Mouse (Mus musculus): ENCODE results near the gene Olfr1277. TPM values are rescaled to one million over a fixed set of nuclear protein-coding genes. Genes with fewer than 3 reads are reported as not detected.

The Olfr1277 gene
- total and polyA plus RNA-seq, 3 experiments: 0.16 TPM; not detected in 2

DNA sequence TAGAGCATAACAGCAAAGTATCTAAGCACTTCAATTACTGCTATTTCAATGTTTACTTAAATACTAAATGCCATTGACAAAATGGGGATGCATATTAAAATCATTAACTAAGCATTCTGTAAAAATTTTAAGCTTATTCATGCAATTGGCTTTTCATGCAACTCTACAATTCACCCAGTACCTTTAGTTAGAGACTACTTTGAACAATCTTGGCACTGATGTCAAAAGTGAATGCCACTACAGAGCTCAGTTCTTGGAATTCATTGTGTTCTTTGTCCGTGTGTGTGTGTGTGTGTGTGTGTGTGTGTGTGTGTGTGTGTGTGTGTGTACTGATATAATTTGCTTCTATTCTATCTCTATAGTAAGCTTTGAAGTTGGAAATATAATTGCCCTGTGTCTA is 38.7 kb downstream of the Olfr1277 start, which contains the start of gene Olfr1275:
TSS of gene Olfr1275 (minus strand) at position 101 of the 400 bp plus-strand sequence.
- TF ChIP-seq POLR2AphosphoS5 (IDR thresholded peaks at IDR 0.05; ENCODE audit: insufficient replicate concordance, low read depth, low read length) (no peak), CTCF (IDR thresholded peaks at IDR 0.05; ENCODE audit: low read depth, low read length) (no peak), GATA1 (IDR thresholded peaks at IDR 0.05; ENCODE audit: borderline replicate concordance, low read length) (no peak), TAL1 (conservative IDR thresholded peaks at IDR 0.05; ENCODE audit: low read depth, low read length) (no peak), GATA2 (IDR thresholded peaks at IDR 0.05; ENCODE audit: borderline replicate concordance, low read depth, low read length) (no peak)
- ATAC-seq (ENCODE audit: extremely low read depth, insufficient number of reproducible peaks, low FRiP score, poor library complexity, severe bottlenecking): no peak
- Histone ChIP-seq H3K4me3 (ENCODE audit: low read depth, low read length) (no peak within 1 kb of the TSS), H3K27me3 (ENCODE audit: insufficient read depth, low read length) (no peaks in the 10 kb centered on the region), H3K36me3 (replicated peaks) (no peaks in the 10 kb centered on the region), H3K9me3 (replicated peaks) (no peaks in the 10 kb centered on the region), H3K4me1 (ENCODE audit: insufficient read depth, low read depth, low read length) (no peaks in the 10 kb centered on the region)
- no peak for DNase-seq (ENCODE audit: low spot score)

DNA sequence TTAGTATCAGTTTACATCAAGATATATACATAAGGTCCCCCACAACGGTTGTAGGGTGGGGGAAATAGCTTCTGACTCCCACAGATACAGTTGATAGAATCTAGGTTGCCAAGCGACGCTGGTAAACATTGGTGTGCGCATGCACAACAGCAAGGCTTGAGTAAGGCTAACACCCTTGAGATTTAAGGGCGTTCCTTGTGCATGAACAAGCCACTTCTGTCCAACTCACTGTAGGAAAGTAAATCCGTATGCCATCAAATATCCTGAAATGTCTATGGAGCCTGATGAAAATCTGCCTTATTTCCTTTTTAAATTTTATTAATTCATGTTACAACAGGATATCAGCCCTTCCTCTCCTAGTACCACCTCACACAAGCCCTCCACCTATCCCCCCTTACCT is 44.4 kb downstream of the Olfr1277 start, which contains the start of gene 4930430A15Rik:
TSS of gene 4930430A15Rik (minus strand) at position 101 of the 400 bp plus-strand sequence.
- no peak within 1 kb of the TSS for H3K4me3 ChIP-seq (ENCODE audit: low read depth, low read length)

More for the DNA sequence above, 44.4 kb downstream of the Olfr1277 start, which contains the start of gene 4930430A15Rik:
- Histone ChIP-seq H3K4me1 (ENCODE audit: insufficient read depth, low read depth, low read length) (no peaks in the 10 kb centered on the region), H3K36me3 (replicated peaks) (no peaks in the 10 kb centered on the region), H3K9me3 (replicated peaks) (no peaks in the 10 kb centered on the region), H3K27me3 (ENCODE audit: insufficient read depth, low read length) (no peaks in the 10 kb centered on the region)
- TF ChIP-seq TAL1 (conservative IDR thresholded peaks at IDR 0.05; ENCODE audit: low read depth, low read length) (no peak), POLR2AphosphoS5 (IDR thresholded peaks at IDR 0.05; ENCODE audit: insufficient replicate concordance, low read depth, low read length) (no peak), GATA2 (IDR thresholded peaks at IDR 0.05; ENCODE audit: borderline replicate concordance, low read depth, low read length) (no peak), GATA1 (IDR thresholded peaks at IDR 0.05; ENCODE audit: borderline replicate concordance, low read length) (no peak), CTCF (IDR thresholded peaks at IDR 0.05; ENCODE audit: low read depth, low read length) (no peak)
- no peak for DNase-seq (ENCODE audit: low spot score)
- no peak for ATAC-seq (ENCODE audit: extremely low read depth, insufficient number of reproducible peaks, low FRiP score, poor library complexity, severe bottlenecking)

Other genes with a start within 250 kb of the Olfr1277 start
- not detected in 2 replicates for gene Gm13941, start 168.1 kb downstream of the Olfr1277 start, total RNA-seq (2014; fragmentation: Nextera tagmentation)
- not detected in 2 replicates for gene Gm13941, start 168.1 kb downstream of the Olfr1277 start, total RNA-seq (2017)
- not detected in 2 replicates for gene Gm13941, start 168.1 kb downstream of the Olfr1277 start, polyA plus RNA-seq (2012)
- gene Gm15130, start 121.2 kb downstream of the Olfr1277 start, total RNA-seq (2014; fragmentation: Nextera tagmentation): not detected in 2 replicates
- not detected in 2 replicates for gene Gm15130, start 121.2 kb downstream of the Olfr1277 start, total RNA-seq (2017)
- gene Gm15130, start 121.2 kb downstream of the Olfr1277 start, polyA plus RNA-seq (2012): not detected in 2 replicates
- gene 4930430A15Rik, start 44.5 kb downstream of the Olfr1277 start, total RNA-seq (2014; fragmentation: Nextera tagmentation): not detected in 2 replicates
- 0.05 TPM in 1 of 2 replicates, not detected in the other for gene 4930430A15Rik, start 44.5 kb downstream of the Olfr1277 start, total RNA-seq (2017)
- gene 4930430A15Rik, start 44.5 kb downstream of the Olfr1277 start, polyA plus RNA-seq (2012): not detected in 2 replicates
- not detected in 2 replicates for gene Olfr1275, start 38.8 kb downstream of the Olfr1277 start, total RNA-seq (2014; fragmentation: Nextera tagmentation)
- gene Olfr1275, start 38.8 kb downstream of the Olfr1277 start, total RNA-seq (2017): 0.11 and 0.23 TPM in 2 replicates
- not detected in 2 replicates for gene Olfr1275, start 38.8 kb downstream of the Olfr1277 start, polyA plus RNA-seq (2012)
- not detected in 2 replicates for gene Olfr1276, start 19.6 kb downstream of the Olfr1277 start, total RNA-seq (2014; fragmentation: Nextera tagmentation)
- gene Olfr1276, start 19.6 kb downstream of the Olfr1277 start, total RNA-seq (2017): under 0.01 and 0.11 TPM in 2 replicates
- not detected in 2 replicates for gene Olfr1276, start 19.6 kb downstream of the Olfr1277 start, polyA plus RNA-seq (2012)
- not detected in 2 replicates for gene Olfr1278, start 16.0 kb upstream of the Olfr1277 start, total RNA-seq (2014; fragmentation: Nextera tagmentation)
- gene Olfr1278, start 16.0 kb upstream of the Olfr1277 start, total RNA-seq (2017): under 0.01 and 0.22 TPM in 2 replicates
- not detected in 2 replicates for gene Olfr1278, start 16.0 kb upstream of the Olfr1277 start, polyA plus RNA-seq (2012)
- gene Olfr1279, start 26.5 kb upstream of the Olfr1277 start, total RNA-seq (2014; fragmentation: Nextera tagmentation): not detected in 2 replicates
- gene Olfr1279, start 26.5 kb upstream of the Olfr1277 start, total RNA-seq (2017): 0.16 TPM in 1 of 2 replicates, not detected in the other
- gene Olfr1279, start 26.5 kb upstream of the Olfr1277 start, polyA plus RNA-seq (2012): not detected in 2 replicates
- gene Olfr1280, start 39.9 kb upstream of the Olfr1277 start, total RNA-seq (2014; fragmentation: Nextera tagmentation): not detected in 2 replicates
- gene Olfr1280, start 39.9 kb upstream of the Olfr1277 start, total RNA-seq (2017): 0.12 and 0.22 TPM in 2 replicates
- gene Olfr1280, start 39.9 kb upstream of the Olfr1277 start, polyA plus RNA-seq (2012): not detected in 2 replicates
- gene Olfr1281, start 52.4 kb upstream of the Olfr1277 start, total RNA-seq (2014; fragmentation: Nextera tagmentation): not detected in 2 replicates
- gene Olfr1281, start 52.4 kb upstream of the Olfr1277 start, total RNA-seq (2017): 0.05 and 0.23 TPM in 2 replicates
- gene Olfr1281, start 52.4 kb upstream of the Olfr1277 start, polyA plus RNA-seq (2012): not detected in 2 replicates
- gene Olfr1282, start 62.0 kb upstream of the Olfr1277 start, total RNA-seq (2014; fragmentation: Nextera tagmentation): not detected in 2 replicates
- 0.12 TPM in 1 of 2 replicates, not detected in the other for gene Olfr1282, start 62.0 kb upstream of the Olfr1277 start, total RNA-seq (2017)
- not detected in 2 replicates for gene Olfr1282, start 62.0 kb upstream of the Olfr1277 start, polyA plus RNA-seq (2012)
- gene Olfr1283, start 92.7 kb upstream of the Olfr1277 start, total RNA-seq (2014; fragmentation: Nextera tagmentation): not detected in 2 replicates
- 0.11 and 0.17 TPM in 2 replicates for gene Olfr1283, start 92.7 kb upstream of the Olfr1277 start, total RNA-seq (2017)
- gene Olfr1283, start 92.7 kb upstream of the Olfr1277 start, polyA plus RNA-seq (2012): not detected in 2 replicates
- not detected in 2 replicates for gene Olfr1284, start 101.4 kb upstream of the Olfr1277 start, total RNA-seq (2014; fragmentation: Nextera tagmentation)
- gene Olfr1284, start 101.4 kb upstream of the Olfr1277 start, total RNA-seq (2017): not detected in 2 replicates
- not detected in 2 replicates for gene Olfr1284, start 101.4 kb upstream of the Olfr1277 start, polyA plus RNA-seq (2012)
- gene Olfr1286, start 149.0 kb upstream of the Olfr1277 start, total RNA-seq (2014; fragmentation: Nextera tagmentation): not detected in 2 replicates
- gene Olfr1286, start 149.0 kb upstream of the Olfr1277 start, total RNA-seq (2017): 0.22 and 0.70 TPM in 2 replicates
- gene Olfr1286, start 149.0 kb upstream of the Olfr1277 start, polyA plus RNA-seq (2012): not detected in 2 replicates
- gene Olfr1287, start 175.0 kb upstream of the Olfr1277 start, total RNA-seq (2014; fragmentation: Nextera tagmentation): not detected in 2 replicates
- 0.11 and 0.12 TPM in 2 replicates for gene Olfr1287, start 175.0 kb upstream of the Olfr1277 start, total RNA-seq (2017)
- gene Olfr1287, start 175.0 kb upstream of the Olfr1277 start, polyA plus RNA-seq (2012): not detected in 2 replicates
- gene Olfr1288, start 200.0 kb upstream of the Olfr1277 start, total RNA-seq (2014; fragmentation: Nextera tagmentation): not detected in 2 replicates
- gene Olfr1288, start 200.0 kb upstream of the Olfr1277 start, total RNA-seq (2017): not detected in 2 replicates
- not detected in 2 replicates for gene Olfr1288, start 200.0 kb upstream of the Olfr1277 start, polyA plus RNA-seq (2012)
- not detected in 2 replicates for gene Olfr1289, start 206.7 kb upstream of the Olfr1277 start, total RNA-seq (2014; fragmentation: Nextera tagmentation)
- not detected in 2 replicates for gene Olfr1289, start 206.7 kb upstream of the Olfr1277 start, total RNA-seq (2017)
- gene Olfr1289, start 206.7 kb upstream of the Olfr1277 start, polyA plus RNA-seq (2012): not detected in 2 replicates
- gene Olfr1290, start 219.7 kb upstream of the Olfr1277 start, total RNA-seq (2014; fragmentation: Nextera tagmentation): not detected in 2 replicates
- gene Olfr1290, start 219.7 kb upstream of the Olfr1277 start, total RNA-seq (2017): not detected in 2 replicates
- gene Olfr1290, start 219.7 kb upstream of the Olfr1277 start, polyA plus RNA-seq (2012): not detected in 2 replicates
- gene Olfr1291-ps1, start 223.1 kb upstream of the Olfr1277 start, total RNA-seq (2014; fragmentation: Nextera tagmentation): not detected in 2 replicates
- 0.06 and 0.22 TPM in 2 replicates for gene Olfr1291-ps1, start 223.1 kb upstream of the Olfr1277 start, total RNA-seq (2017)
- not detected in 2 replicates for gene Olfr1291-ps1, start 223.1 kb upstream of the Olfr1277 start, polyA plus RNA-seq (2012)

Measured in G1E (cell line).